Mouse (Mus musculus): Measurements from ENCODE around the gene Sec24c. TPM values are rescaled to one million over a fixed set of nuclear protein-coding genes. Genes with fewer than 3 reads are reported as not detected.

The Sec24c gene
- polyA plus RNA-seq, 1 experiment from 2014 or later: 101 TPM

Small RNA genes within 50 kb of the gene (microRNA-seq; reads per million reads assigned to microRNA genes)
- gene Mir6946: 0.87 reads per million

Other genes starting within 250 kb of the Sec24c start
- 1.1 and 1.5 TPM in 2 replicates for gene Cfap70, start 222.1 kb upstream of the Sec24c start, polyA plus RNA-seq (2015; fragmentation: Nextera tagmentation; extraction: Ambion mirVana)
- gene Anxa7, start 194.2 kb upstream of the Sec24c start, polyA plus RNA-seq (2015; fragmentation: Nextera tagmentation; extraction: Ambion mirVana): 15.8 and 20.6 TPM in 2 replicates
- gene Mss51, start 177.4 kb upstream of the Sec24c start, polyA plus RNA-seq (2015; fragmentation: Nextera tagmentation; extraction: Ambion mirVana): 0.39 and 0.67 TPM in 2 replicates
- gene Ppp3cb, start 127.7 kb upstream of the Sec24c start, polyA plus RNA-seq (2015; fragmentation: Nextera tagmentation; extraction: Ambion mirVana): 86.6 and 90.7 TPM in 2 replicates
- 10.3 and 11.2 TPM in 2 replicates for gene Usp54, start 33.2 kb upstream of the Sec24c start, polyA plus RNA-seq (2015; fragmentation: Nextera tagmentation; extraction: Ambion mirVana)
- 0.25 TPM in 1 of 2 replicates, not detected in the other for gene Myoz1, start 17.8 kb upstream of the Sec24c start, polyA plus RNA-seq (2015; fragmentation: Nextera tagmentation; extraction: Ambion mirVana)
- gene Synpo2l, start 6.0 kb upstream of the Sec24c start, polyA plus RNA-seq (2015; fragmentation: Nextera tagmentation; extraction: Ambion mirVana): 0.13 and 0.14 TPM in 2 replicates
- gene Fut11, start 20.7 kb downstream of the Sec24c start, polyA plus RNA-seq (2015; fragmentation: Nextera tagmentation; extraction: Ambion mirVana): 29.8 and 30.4 TPM in 2 replicates
- gene Chchd1, start 28.7 kb downstream of the Sec24c start, polyA plus RNA-seq (2015; fragmentation: Nextera tagmentation; extraction: Ambion mirVana): 172 and 184 TPM in 2 replicates
- 45.1 and 46.9 TPM in 2 replicates for gene Zswim8, start 33.2 kb downstream of the Sec24c start, polyA plus RNA-seq (2015; fragmentation: Nextera tagmentation; extraction: Ambion mirVana)
- gene Ndst2, start 60.3 kb downstream of the Sec24c start, polyA plus RNA-seq (2015; fragmentation: Nextera tagmentation; extraction: Ambion mirVana): 18.6 and 19.9 TPM in 2 replicates
- gene Camk2g, start 119.8 kb downstream of the Sec24c start, polyA plus RNA-seq (2015; fragmentation: Nextera tagmentation; extraction: Ambion mirVana): 161 and 183 TPM in 2 replicates
- 0.21 and 0.26 TPM in 2 replicates for gene Plau, start 162.4 kb downstream of the Sec24c start, polyA plus RNA-seq (2015; fragmentation: Nextera tagmentation; extraction: Ambion mirVana)

Data from hindbrain, embryonic 15.5 days (tissue).